Mouse (Mus musculus) stomach, embryonic 16.5 days (tissue): ENCODE measurements around the gene Olfr974. TPM values are rescaled to one million over a fixed set of nuclear protein-coding genes. Genes with fewer than 3 reads are reported as not detected.

ENCODE experiments used
- ATAC-seq: fragments of 200-750 bp; cut with Nextera tagmentation; 2 replicates; pipeline ENCODE4 v1.8.0; 2017; ENCODE audit warnings: moderate number of reproducible peaks, moderate TSS enrichment; ENCODE audit not compliant: insufficient read depth, low FRiP score
- H3K27ac ChIP-seq: fragments of 300-500 bp; sonication (generic); 2 replicates; pipeline ENCODE4 v1.5.1; 2014; ENCODE audit warnings: low read length
- H3K27me3 ChIP-seq: fragments of 300-500 bp; sonication (generic); 2 replicates; pipeline ENCODE4 v1.6.1; 2014; ENCODE audit warnings: low read length, control low read depth, mixed read lengths; ENCODE audit not compliant: control insufficient read depth, insufficient read depth
- H3K36me3 ChIP-seq: fragments of 300-500 bp; sonication (generic); 2 replicates; pipeline ENCODE4 v1.6.1; 2014; ENCODE audit warnings: low read length; ENCODE audit not compliant: control insufficient read depth, insufficient read depth
- H3K4me1 ChIP-seq: fragments of 300-500 bp; sonication (generic); 2 replicates; pipeline ENCODE4 v1.6.1; 2014; ENCODE audit warnings: low read length, control low read depth, mixed read lengths; ENCODE audit not compliant: control insufficient read depth, insufficient read depth
- H3K4me2 ChIP-seq: fragments of 300-500 bp; sonication (generic); 2 replicates; pipeline ENCODE4 v1.6.1; 2014; ENCODE audit warnings: low read depth, low read length, mixed read lengths
- H3K4me3 ChIP-seq: fragments of 300-500 bp; sonication (generic); replicated peaks from 2 replicates; pipeline ENCODE4 v1.5.1; 2014; ENCODE audit warnings: mild to moderate bottlenecking, low read length
- H3K9ac ChIP-seq: fragments of 300-500 bp; sonication (generic); 2 replicates; pipeline ENCODE4 v1.6.1; 2014; ENCODE audit warnings: low read length
- H3K9me3 ChIP-seq: fragments of 300-500 bp; sonication (generic); replicated peaks from 2 replicates; pipeline ENCODE4 v1.6.1; 2016; ENCODE audit warnings: low read length, control low read depth; ENCODE audit not compliant: control insufficient read depth
- WGBS: fragments of 180-500 bp; shearing (Covaris S2); extraction: QIAGEN DNeasy Blood & Tissue Kit; methylation state at CpG from one replicate; pipeline ENCODE4 v1.1.7; 2014; 5-methylcytosine and 5-hydroxymethylcytosine counted together
- polyA plus RNA-seq: library from polyadenylated mRNA; unstranded; fragments of >200 nt; fragmentation: Nextera tagmentation; extraction: Ambion mirVana; gene quantifications from 2 replicates; pipeline ENCODE4 v1.2.1, GENCODE M21; 2015

Gene Olfr974
- polyA plus RNA-seq, 1 experiment from 2014 or later: not detected

GRCm38 (mm10) chr9:39991813-39992212 lies 54.5 kb downstream of the Olfr974 start, which contains the start of gene Olfr978:
Gene Olfr978 (plus strand): TSS chr9:39992113.
- Histone ChIP-seq H3K27me3 (no peaks in the 10 kb centered on the region), H3K4me3 (no peak within 1 kb of the TSS), H3K27ac (no peak within 1 kb of the TSS), H3K4me2 (no peak within 1 kb of the TSS), H3K36me3 (no peaks in the 10 kb centered on the region), H3K9ac (no peak within 1 kb of the TSS), H3K4me1 (no peaks in the 10 kb centered on the region), H3K9me3 (no peaks in the 10 kb centered on the region)
- 85% methylated on average over 2 of the region's 2 CpGs for WGBS
- ATAC-seq: no peak

Other genes with a start within 250 kb of the Olfr974 start
- not detected in 2 replicates for gene Olfr149, start 230.4 kb upstream of the Olfr974 start, polyA plus RNA-seq
- gene Olfr965, start 226.1 kb upstream of the Olfr974 start, polyA plus RNA-seq: not detected in 2 replicates
- gene Olfr150, start 206.5 kb upstream of the Olfr974 start, polyA plus RNA-seq: not detected in 2 replicates
- not detected in 2 replicates for gene Olfr967, start 191.3 kb upstream of the Olfr974 start, polyA plus RNA-seq
- not detected in 2 replicates for gene Olfr968, start 154.2 kb upstream of the Olfr974 start, polyA plus RNA-seq
- gene Olfr969, start 146.6 kb upstream of the Olfr974 start, polyA plus RNA-seq: not detected in 2 replicates
- not detected in 2 replicates for gene Olfr970, start 128.6 kb upstream of the Olfr974 start, polyA plus RNA-seq
- not detected in 2 replicates for gene Olfr971, start 100.6 kb upstream of the Olfr974 start, polyA plus RNA-seq
- gene Olfr972, start 71.1 kb upstream of the Olfr974 start, polyA plus RNA-seq: not detected in 2 replicates
- not detected in 2 replicates for gene Olfr229, start 30.2 kb upstream of the Olfr974 start, polyA plus RNA-seq
- gene Olfr975, start 14.5 kb downstream of the Olfr974 start, polyA plus RNA-seq: not detected in 2 replicates
- gene Olfr976, start 23.6 kb downstream of the Olfr974 start, polyA plus RNA-seq: not detected in 2 replicates
- gene Olfr978, start 54.6 kb downstream of the Olfr974 start, polyA plus RNA-seq: not detected in 2 replicates
- not detected in 2 replicates for gene Olfr979, start 66.0 kb downstream of the Olfr974 start, polyA plus RNA-seq
- gene Olfr980, start 72.1 kb downstream of the Olfr974 start, polyA plus RNA-seq: not detected in 2 replicates
- not detected in 2 replicates for gene Olfr981, start 84.0 kb downstream of the Olfr974 start, polyA plus RNA-seq
- not detected in 2 replicates for gene Olfr982, start 136.3 kb downstream of the Olfr974 start, polyA plus RNA-seq
- gene Olfr983, start 156.1 kb downstream of the Olfr974 start, polyA plus RNA-seq: not detected in 2 replicates
- gene Olfr984, start 176.7 kb downstream of the Olfr974 start, polyA plus RNA-seq: not detected in 2 replicates
- not detected in 2 replicates for gene Olfr985, start 192.7 kb downstream of the Olfr974 start, polyA plus RNA-seq
- gene Tmem225, start 210.6 kb downstream of the Olfr974 start, polyA plus RNA-seq: not detected in 2 replicates
- gene Olfr986, start 243.4 kb downstream of the Olfr974 start, polyA plus RNA-seq: not detected in 2 replicates